In the genomic region with DNA sequence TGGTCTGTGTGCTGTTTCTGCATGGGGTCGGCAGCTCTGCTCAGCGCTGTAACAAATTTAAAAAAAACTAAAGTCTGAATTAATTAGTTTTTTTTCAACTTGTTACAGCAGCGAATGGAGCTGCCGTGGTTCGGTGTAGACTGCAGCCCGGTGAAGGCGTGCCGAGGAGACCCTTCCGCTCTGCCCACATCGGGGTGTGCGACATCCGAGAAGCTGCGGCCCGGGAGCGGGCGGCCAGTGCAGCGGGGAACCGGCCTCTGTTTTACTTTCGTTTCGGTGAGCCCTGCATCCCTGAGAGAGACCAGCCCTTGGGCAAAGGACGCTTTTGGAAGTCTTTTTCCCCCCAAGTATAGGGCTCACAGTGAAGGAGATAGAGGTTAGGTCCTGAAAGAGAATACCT, we compare ENCODE assay signal across 8 mouse cellular contexts.
DNase-seq lines count a peak whose midpoint lies in the region; ATAC-seq and TF ChIP-seq lines count a peak whose summit lies in the region.

No protein-coding gene starts in this region.

- H3K4me3 ChIP-seq in E14TG2a.4 (replicated peaks; ENCODE audit: low read length), result peak overlapping the region; percentile 66
- H3K4me3 ChIP-seq in forebrain, embryonic 12.5 days (replicated peaks), result no peak overlapping the region; the same call in 1 of the 2 replicates
- peak overlapping the region; percentile 12; the same call in 1 of the 2 replicates for H3K4me3 ChIP-seq in hindbrain, embryonic 13.5 days
- H3K4me3 ChIP-seq in liver, embryonic 12.5 days, result peak overlapping the region; percentile 50
- H3K4me3 ChIP-seq in midbrain, postnatal 0 days (ENCODE audit: low read depth, low read length), result peak overlapping the region; percentile 9; the same call in 1 of the 2 replicates

- intact Hi-C loops in left cerebral cortex, postnatal 25 days (cut with DNase I), result no loop called here

- ATAC-seq in forebrain, embryonic 12.5 days (ENCODE audit: low FRiP score), result peak; percentile 14; the same call in 1 of the 2 replicates
- ATAC-seq in hindbrain, embryonic 13.5 days (ENCODE audit: low FRiP score), result no peak
- no peak for ATAC-seq in liver, embryonic 12.5 days
- no peak for ATAC-seq in midbrain, postnatal 0 days (ENCODE audit: low FRiP score)

- H3K9me3 ChIP-seq in E14TG2a.4 (ENCODE audit: low read length), result no peaks in the 10 kb centered on the region
- no peaks in the 10 kb centered on the region for H3K9me3 ChIP-seq in forebrain, embryonic 12.5 days
- no peaks in the 10 kb centered on the region for H3K9me3 ChIP-seq in hindbrain, embryonic 13.5 days
- H3K9me3 ChIP-seq in liver, embryonic 12.5 days (replicated peaks), result no peaks in the 10 kb centered on the region
- no peaks in the 10 kb centered on the region for H3K9me3 ChIP-seq in midbrain, postnatal 0 days (ENCODE audit: low read length)

- no peak overlapping the region for H3K27ac ChIP-seq in forebrain, embryonic 12.5 days
- no peak overlapping the region for H3K27ac ChIP-seq in hindbrain, embryonic 13.5 days
- no peak overlapping the region for H3K27ac ChIP-seq in liver, embryonic 12.5 days
- H3K27ac ChIP-seq in midbrain, postnatal 0 days (ENCODE audit: low read depth, low read length), result no peak overlapping the region

- 62% methylated on average over 21 of the region's 21 CpGs for WGBS in forebrain, embryonic 12.5 days
- 68% methylated on average over 21 of the region's 21 CpGs for WGBS in hindbrain, embryonic 13.5 days
- WGBS in liver, embryonic 12.5 days (ENCODE audit: insufficient replicate concordance), result 37% methylated on average over 21 of the region's 21 CpGs
- 77% methylated on average over 21 of the region's 21 CpGs for whole genome bisulfite sequencing in midbrain, postnatal 0 days

- DNase-seq in cerebellum, adult 18-20 months, result peak; percentile 9 to 15
- DNase-seq in cerebellum, adult 9-10 months, result no peak
- DNase-seq in midbrain, postnatal 0 days (ENCODE audit: low spot score), result no peak
- DNase-seq in left cerebral cortex, postnatal 25 days (ENCODE audit: low spot score in 2 of 2), result no peak

- no peak overlapping the region for H3K9ac ChIP-seq in forebrain, embryonic 12.5 days
- H3K9ac ChIP-seq in hindbrain, embryonic 13.5 days, result no peak overlapping the region
- H3K9ac ChIP-seq in liver, embryonic 12.5 days, result 0 out of 2 replicates have a peak overlapping the region, but pooled peaks have one; percentile 12
- no peak overlapping the region for H3K9ac ChIP-seq in midbrain, postnatal 0 days (replicated peaks; ENCODE audit: low read length, poor library complexity, severe bottlenecking)

- TF ChIP-seq CTCF in E14TG2a.4 (conservative IDR thresholded peaks at IDR 0.05; ENCODE audit: low read length), result no peak
- no peak for TF ChIP-seq CTCF in midbrain, postnatal 0 days (IDR thresholded peaks at IDR 0.05)

- peak overlapping the region; percentile 34 for H3K4me2 ChIP-seq in forebrain, embryonic 12.5 days
- H3K4me2 ChIP-seq in hindbrain, embryonic 13.5 days, result peak overlapping the region; percentile 23; the same call in 1 of the 2 replicates
- peak overlapping the region; percentile 59 for H3K4me2 ChIP-seq in liver, embryonic 12.5 days
- peak overlapping the region; percentile 24; the same call in 1 of the 2 replicates for H3K4me2 ChIP-seq in midbrain, postnatal 0 days (ENCODE audit: low read depth, low read length, poor library complexity, severe bottlenecking)

- H3K36me3 ChIP-seq in E14TG2a.4 (ENCODE audit: insufficient read depth, low read length), result no peaks in the 10 kb centered on the region
- H3K36me3 ChIP-seq in forebrain, embryonic 12.5 days (replicated peaks), result no peaks in the 10 kb centered on the region
- no peaks in the 10 kb centered on the region for H3K36me3 ChIP-seq in hindbrain, embryonic 13.5 days
- no peaks in the 10 kb centered on the region for H3K36me3 ChIP-seq in liver, embryonic 12.5 days
- no peaks in the 10 kb centered on the region for H3K36me3 ChIP-seq in midbrain, postnatal 0 days (ENCODE audit: insufficient read depth, low read length)

- H3K4me1 ChIP-seq in E14TG2a.4 (replicated peaks; ENCODE audit: low read depth, low read length), result peaks cover 3% of the 10 kb centered on the region
- H3K4me1 ChIP-seq in forebrain, embryonic 12.5 days, result no peaks in the 10 kb centered on the region; the same call in 1 of the 2 replicates
- H3K4me1 ChIP-seq in hindbrain, embryonic 13.5 days (replicated peaks), result 0 out of 2 replicates have a peak, but pooled peaks cover 2% of the 10 kb centered on the region
- H3K4me1 ChIP-seq in liver, embryonic 12.5 days, result no peaks in the 10 kb centered on the region
- H3K4me1 ChIP-seq in midbrain, postnatal 0 days (ENCODE audit: insufficient read depth, low read length), result no peaks in the 10 kb centered on the region

- H3K27me3 ChIP-seq in E14TG2a.4 (ENCODE audit: insufficient read depth, low read length), result 0 out of 2 replicates have a peak, but pooled peaks cover 8% of the 10 kb centered on the region
- H3K27me3 ChIP-seq in forebrain, embryonic 12.5 days, result no peaks in the 10 kb centered on the region
- H3K27me3 ChIP-seq in hindbrain, embryonic 13.5 days, result no peaks in the 10 kb centered on the region
- no peaks in the 10 kb centered on the region for H3K27me3 ChIP-seq in liver, embryonic 12.5 days (replicated peaks)
- H3K27me3 ChIP-seq in midbrain, postnatal 0 days (ENCODE audit: insufficient read depth, low read length), result no peaks in the 10 kb centered on the region

Comparison
In these comparisons a context has a peak if more than half of its experiments do, and no peak if none do; other contexts are left out.
1. DNase-seq: peak in cerebellum, adult 18-20 months (2 of 2); none in cerebellum, adult 9-10 months (single experiment), midbrain, postnatal 0 days (single experiment) and left cerebral cortex, postnatal 25 days (0 of 2).
2. Peak in every context shown above with its lines, with median percentiles within 50 percentile points of each other: H3K4me2 ChIP-seq.